Mouse (Mus musculus) induced T-regulatory cell, adult 2 months (primary cell): Measurements from ENCODE around the gene Vmn2r70.

Source experiments
- DNase-seq: peaks from one replicate; pipeline ENCODE4 v3.0.0-alpha.2; 2012; ENCODE audit warnings: low read depth

Vmn2r70 gene

GRCm38 (mm10) chr7:85569092-85569491 is at the start of gene Vmn2r70:
Gene Vmn2r70 (minus strand): TSS chr7:85569192.
- no peak for DNase-seq

GRCm38 (mm10) chr7:85562787-85563186 is 6.2 kb downstream of the Vmn2r70 start, which contains the start of gene Vmn2r71:
Gene Vmn2r71 (plus strand): TSS chr7:85563087.
- no peak for DNase-seq

DNA sequence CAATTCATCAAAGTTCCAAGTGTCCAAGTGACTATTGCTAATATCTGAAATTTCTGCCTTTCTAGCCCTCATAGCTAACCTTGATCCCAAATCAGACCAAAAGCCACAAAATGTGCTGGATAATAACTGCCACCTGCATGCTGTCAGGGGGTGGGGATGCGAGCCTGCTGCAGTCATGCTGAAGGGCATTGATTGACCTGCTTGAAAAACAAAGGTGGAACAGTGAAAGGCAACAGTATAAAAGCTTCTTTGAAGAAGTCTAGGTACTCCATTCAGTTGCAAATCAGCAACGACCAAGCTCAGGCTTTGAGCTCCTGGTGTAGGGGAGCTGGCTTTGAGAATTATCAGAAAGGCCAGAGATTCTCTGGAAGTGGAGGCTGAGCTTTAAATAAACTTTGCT is 25.9 kb downstream of the Vmn2r70 start:
- DNase-seq, result no peak

DNA sequence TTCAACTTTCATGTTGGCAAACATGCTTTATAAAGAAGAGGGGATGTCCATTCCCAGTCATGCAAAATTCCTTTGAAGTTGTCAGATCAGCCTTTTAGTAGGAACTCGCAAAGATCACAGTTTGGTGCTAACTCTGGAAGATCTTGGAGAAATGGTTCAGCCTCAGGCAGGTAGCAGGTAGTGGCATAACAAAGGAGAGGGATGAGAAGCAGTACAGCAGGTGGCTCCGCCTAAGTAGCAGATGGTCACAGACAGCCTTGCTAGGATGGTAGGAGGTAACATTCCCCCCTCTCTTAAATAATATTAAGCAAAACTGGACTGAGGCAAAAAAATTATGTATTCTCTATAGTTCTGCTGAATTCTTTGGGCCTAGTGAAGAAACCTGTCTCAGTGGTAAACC is 26.9 kb downstream of the Vmn2r70 start:
- DNase-seq, result no peak
